Mouse (Mus musculus) neural tube, embryonic 13.5 days (tissue): Measurements from ENCODE around the gene Txn2. TPM values are rescaled to one million over a fixed set of nuclear protein-coding genes. Genes with fewer than 3 reads are reported as not detected.

Experiments used
- ATAC-seq: fragments of 200-750 bp; cut with Nextera tagmentation; 2 replicates; pipeline ENCODE4 v1.8.0; 2017; ENCODE audit warnings: low read depth, mild to moderate bottlenecking, moderate TSS enrichment, moderate library complexity
- H3K27ac ChIP-seq: fragments of 300-500 bp; sonication (generic); replicated peaks from 2 replicates; pipeline ENCODE4 v1.5.1; 2015; ENCODE audit warnings: moderate library complexity, mild to moderate bottlenecking, inconsistent platforms
- H3K27me3 ChIP-seq: fragments of 300-500 bp; sonication (generic); 2 replicates; pipeline ENCODE4 v1.6.1; 2015; ENCODE audit warnings: mild to moderate bottlenecking, inconsistent platforms
- H3K36me3 ChIP-seq: fragments of 300-500 bp; sonication (generic); 2 replicates; pipeline ENCODE4 v1.6.1; 2015; ENCODE audit warnings: mild to moderate bottlenecking, inconsistent platforms
- H3K4me1 ChIP-seq: fragments of 300-500 bp; sonication (generic); replicated peaks from 2 replicates; pipeline ENCODE4 v1.6.1; 2015; ENCODE audit warnings: inconsistent platforms
- H3K4me2 ChIP-seq: fragments of 300-500 bp; sonication (generic); 2 replicates; pipeline ENCODE4 v1.6.1; 2015; ENCODE audit warnings: inconsistent platforms, mild to moderate bottlenecking, moderate library complexity
- H3K4me3 ChIP-seq: fragments of 300-500 bp; sonication (generic); 2 replicates; pipeline ENCODE4 v1.5.1; 2015; ENCODE audit warnings: mild to moderate bottlenecking, inconsistent platforms
- H3K9ac ChIP-seq: fragments of 300-500 bp; sonication (generic); 2 replicates; pipeline ENCODE4 v1.6.1; 2015; ENCODE audit warnings: moderate library complexity, mild to moderate bottlenecking, inconsistent platforms
- H3K9me3 ChIP-seq: fragments of 300-500 bp; sonication (generic); 2 replicates; pipeline ENCODE4 v1.6.1; 2016; ENCODE audit warnings: inconsistent platforms
- WGBS: fragments of 180-500 bp; shearing (Covaris S2); methylation state at CpG from one replicate; pipeline ENCODE4 v1.1.7; 2015; 5-methylcytosine and 5-hydroxymethylcytosine counted together
- polyA plus RNA-seq: library from polyadenylated mRNA; unstranded; fragments of >200 nt; fragmentation: Nextera tagmentation; extraction: Ambion mirVana; gene quantifications from 2 replicates; pipeline ENCODE4 v1.2.1, GENCODE M21; 2015

The Txn2 gene
- polyA plus RNA-seq, 1 experiment from 2014 or later, result 209 TPM

- no peaks in the 10 kb centered on the region for H3K9me3 ChIP-seq
- no peaks in the 10 kb centered on the region for H3K27me3 ChIP-seq
- no peak overlapping the region for H3K4me2 ChIP-seq
- no peak overlapping the region for H3K9ac ChIP-seq
- ATAC-seq, result no peak
- no peak overlapping the region for H3K27ac ChIP-seq
- H3K4me1 ChIP-seq, result 0 out of 2 replicates have a peak, but pooled peaks cover 5% of the 10 kb centered on the region
- 74% methylated on average over 4 of the region's 4 CpGs for WGBS
- no peaks in the 10 kb centered on the region for H3K36me3 ChIP-seq
- no peak overlapping the region for H3K4me3 ChIP-seq
Measured at GRCm38 (mm10) chr15:77883697-77884010, 45.2 kb downstream of the Txn2 start.

GRCm38 (mm10) chr15:77882797-77883696, 45.8 kb downstream of the Txn2 start:
- Histone ChIP-seq H3K27me3 (no peaks in the 10 kb centered on the region), H3K9me3 (no peaks in the 10 kb centered on the region), H3K9ac (no peak overlapping the region), H3K36me3 (no peaks in the 10 kb centered on the region), H3K4me3 (no peak overlapping the region), H3K27ac (peak overlapping the region; percentile 67), H3K4me1 (0 out of 2 replicates have a peak, but pooled peaks cover 5% of the 10 kb centered on the region), H3K4me2 (no peak overlapping the region)
- WGBS, result 17% methylated on average over 15 of the region's 17 CpGs
- ATAC-seq, result no peak; the same call in 1 of the 2 replicates

GRCm38 (mm10) chr15:77882297-77882696, 46.5 kb downstream of the Txn2 start:
- Histone ChIP-seq H3K4me3 (no peak overlapping the region), H3K9ac (no peak overlapping the region), H3K27ac (peak overlapping the region; percentile 29; the same call in 1 of the 2 replicates), H3K4me2 (no peak overlapping the region), H3K27me3 (no peaks in the 10 kb centered on the region), H3K36me3 (no peaks in the 10 kb centered on the region), H3K9me3 (no peaks in the 10 kb centered on the region), H3K4me1 (0 out of 2 replicates have a peak, but pooled peaks cover 5% of the 10 kb centered on the region)
- no peak for ATAC-seq
- WGBS, result 76% methylated on average over 6 of the region's 6 CpGs

DNA sequence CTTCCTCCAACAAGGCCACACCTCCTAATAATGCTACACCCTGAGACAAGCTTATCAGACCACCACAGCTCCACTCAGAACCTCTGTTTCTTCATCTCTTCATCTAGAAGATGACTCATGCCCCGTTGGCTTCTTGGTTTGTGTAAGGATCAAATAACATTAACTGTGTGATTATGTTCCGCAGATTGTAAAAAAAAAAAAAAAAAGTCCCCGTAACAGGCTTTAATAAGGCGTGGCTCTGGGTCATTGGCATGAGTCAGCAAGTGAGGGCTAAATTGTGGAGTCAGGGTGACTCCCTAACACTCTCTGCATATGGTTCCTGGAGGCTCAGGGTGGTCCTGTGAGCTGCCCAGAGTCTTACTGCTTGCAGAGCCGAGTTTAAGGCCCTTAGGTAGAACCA, 47.1 kb downstream of the Txn2 start:
- no peaks in the 10 kb centered on the region for H3K9me3 ChIP-seq
- no peak for ATAC-seq
- H3K9ac ChIP-seq, result no peak overlapping the region
- WGBS, result 65% methylated on average over 5 of the region's 5 CpGs
- no peak overlapping the region for H3K4me2 ChIP-seq
- no peak overlapping the region for H3K27ac ChIP-seq
- H3K27me3 ChIP-seq, result no peaks in the 10 kb centered on the region
- 0 out of 2 replicates have a peak, but pooled peaks cover 5% of the 10 kb centered on the region for H3K4me1 ChIP-seq
- H3K36me3 ChIP-seq, result no peaks in the 10 kb centered on the region
- no peak overlapping the region for H3K4me3 ChIP-seq

- Histone ChIP-seq H3K9me3 (no peaks in the 10 kb centered on the region), H3K4me3 (no peak overlapping the region), H3K27ac (no peak overlapping the region), H3K9ac (no peak overlapping the region), H3K36me3 (no peaks in the 10 kb centered on the region), H3K27me3 (no peaks in the 10 kb centered on the region), H3K4me2 (no peak overlapping the region), H3K4me1 (0 out of 2 replicates have a peak, but pooled peaks cover 5% of the 10 kb centered on the region)
- ATAC-seq, result no peak
- WGBS, result 83% methylated on average over 5 of the region's 5 CpGs
Measured at GRCm38 (mm10) chr15:77880738-77881137, 48.1 kb downstream of the Txn2 start.

DNA sequence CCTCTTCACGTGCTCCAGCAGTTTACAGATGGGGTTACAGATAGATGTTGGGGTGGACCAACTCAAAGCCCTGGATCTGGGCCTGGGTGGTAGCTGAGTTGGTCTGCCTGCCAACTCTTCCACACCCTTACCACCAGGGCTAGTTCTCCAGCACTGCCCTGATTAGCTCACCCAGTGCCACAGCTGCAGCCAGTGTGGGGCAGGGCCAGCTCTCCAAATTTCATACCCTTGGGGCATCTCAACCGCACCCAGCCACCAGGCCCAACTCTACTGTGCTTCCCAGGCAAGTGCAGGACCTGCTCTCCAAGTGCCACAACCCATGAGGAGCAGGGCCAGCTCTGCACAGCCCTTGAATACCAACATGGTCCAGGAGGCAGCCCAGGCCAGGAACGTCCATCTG, 49.0 kb downstream of the Txn2 start:
- ATAC-seq, result no peak
- Histone ChIP-seq H3K9me3 (no peaks in the 10 kb centered on the region), H3K27me3 (no peaks in the 10 kb centered on the region)

GRCm38 (mm10) chr15:77877209-77877608, 51.6 kb downstream of the Txn2 start:
- H3K9me3 ChIP-seq, result no peaks in the 10 kb centered on the region
- no peak overlapping the region for H3K4me3 ChIP-seq
- H3K9ac ChIP-seq, result no peak overlapping the region
- 82% methylated on average over 2 of the region's 2 CpGs for WGBS
- H3K4me2 ChIP-seq, result no peak overlapping the region
- H3K4me1 ChIP-seq, result no peaks in the 10 kb centered on the region
- no peaks in the 10 kb centered on the region for H3K36me3 ChIP-seq
- no peak for ATAC-seq
- H3K27me3 ChIP-seq, result no peaks in the 10 kb centered on the region
- no peak overlapping the region for H3K27ac ChIP-seq

More for the DNA sequence above, 49.0 kb downstream of the Txn2 start:
- WGBS, result 93% methylated on average over 3 of the region's 3 CpGs
- no peaks in the 10 kb centered on the region for H3K36me3 ChIP-seq
- H3K4me1 ChIP-seq, result 0 out of 2 replicates have a peak, but pooled peaks cover 5% of the 10 kb centered on the region
- H3K27ac ChIP-seq, result no peak overlapping the region
- H3K4me2 ChIP-seq, result no peak overlapping the region
- no peak overlapping the region for H3K9ac ChIP-seq
- no peak overlapping the region for H3K4me3 ChIP-seq

DNA sequence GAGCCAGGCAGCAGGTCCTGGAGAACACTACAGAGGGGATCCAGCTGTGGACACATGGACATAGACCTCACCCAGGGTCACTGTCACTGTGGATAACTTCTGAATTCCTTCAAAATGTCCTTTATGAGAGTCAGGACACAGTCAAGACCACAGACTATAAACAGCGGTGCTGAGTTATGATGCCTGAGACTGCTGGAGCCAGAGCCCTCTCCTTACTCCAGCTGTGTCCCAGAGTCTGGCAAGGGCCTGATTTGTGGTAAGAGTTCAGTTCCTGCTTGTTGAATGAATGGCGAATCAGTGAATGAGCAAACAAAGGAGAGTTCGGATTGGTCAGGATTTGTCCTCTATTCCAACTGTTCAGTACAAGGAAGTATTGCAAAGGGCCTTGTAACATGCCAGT, 52.1 kb downstream of the Txn2 start:
- Histone ChIP-seq H3K9me3 (no peaks in the 10 kb centered on the region), H3K36me3 (no peaks in the 10 kb centered on the region), H3K9ac (no peak overlapping the region), H3K4me2 (no peak overlapping the region), H3K4me3 (no peak overlapping the region), H3K27ac (no peak overlapping the region), H3K27me3 (no peaks in the 10 kb centered on the region), H3K4me1 (no peaks in the 10 kb centered on the region)
- ATAC-seq, result no peak
- 84% methylated on average over 3 of the region's 3 CpGs for WGBS

DNA sequence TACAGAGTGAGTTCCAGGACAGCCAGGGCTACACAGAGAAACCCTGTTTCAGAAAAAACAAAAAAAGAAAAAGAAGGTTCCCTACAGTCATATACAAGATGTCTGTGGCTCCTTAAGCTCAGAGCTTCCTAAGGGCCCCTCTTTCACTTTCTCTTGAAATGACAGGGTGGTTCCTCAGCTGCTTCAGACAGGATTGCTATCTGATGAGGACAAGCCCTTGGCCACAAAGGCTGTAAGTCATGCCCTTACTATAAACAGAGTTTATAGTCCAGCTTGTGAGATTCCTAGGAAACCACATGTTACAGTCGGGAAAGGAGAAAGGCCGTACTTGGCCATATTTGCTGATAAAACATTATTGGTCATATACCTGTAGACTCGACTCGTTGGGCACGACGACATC, 52.9 kb downstream of the Txn2 start:
- Histone ChIP-seq H3K4me1 (no peaks in the 10 kb centered on the region), H3K9ac (no peak overlapping the region), H3K27ac (no peak overlapping the region), H3K9me3 (no peaks in the 10 kb centered on the region), H3K4me2 (no peak overlapping the region), H3K36me3 (no peaks in the 10 kb centered on the region), H3K27me3 (no peaks in the 10 kb centered on the region), H3K4me3 (no peak overlapping the region)
- no peak for ATAC-seq
- WGBS, result 89% methylated on average over 6 of the region's 6 CpGs

DNA sequence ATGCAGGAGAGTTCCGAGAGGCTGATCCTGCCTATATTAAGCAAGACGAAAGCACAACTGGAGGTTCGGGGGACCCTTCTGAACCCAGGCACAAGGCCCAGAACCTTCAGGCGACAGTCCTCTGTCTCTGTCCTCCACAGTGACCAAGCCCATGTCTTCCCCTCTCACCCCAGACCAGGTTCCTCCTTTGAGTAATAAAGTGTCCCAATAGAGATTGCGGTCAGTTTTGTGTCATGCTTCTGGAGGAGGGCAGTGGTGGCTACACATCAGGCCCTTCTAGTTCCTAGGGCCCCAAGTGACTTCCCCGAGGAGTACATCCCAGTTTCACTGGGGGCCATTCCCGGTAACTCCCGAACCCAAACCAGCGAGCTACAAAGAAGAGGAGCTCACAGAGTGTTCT, 54.0 kb downstream of the Txn2 start:
- no peak for ATAC-seq
- WGBS, result 88% methylated on average over 9 of the region's 9 CpGs
- Histone ChIP-seq H3K9me3 (no peaks in the 10 kb centered on the region), H3K27me3 (no peaks in the 10 kb centered on the region), H3K36me3 (no peaks in the 10 kb centered on the region), H3K4me3 (no peak overlapping the region), H3K27ac (no peak overlapping the region), H3K4me1 (no peaks in the 10 kb centered on the region), H3K4me2 (no peak overlapping the region), H3K9ac (no peak overlapping the region)

GRCm38 (mm10) chr15:77874310-77874709, 54.5 kb downstream of the Txn2 start:
- no peak overlapping the region for H3K9ac ChIP-seq
- no peak overlapping the region for H3K27ac ChIP-seq
- WGBS, result 77% methylated on average over 4 of the region's 4 CpGs
- no peaks in the 10 kb centered on the region for H3K4me1 ChIP-seq
- H3K4me2 ChIP-seq, result no peak overlapping the region
- H3K4me3 ChIP-seq, result no peak overlapping the region
- ATAC-seq, result no peak
- no peaks in the 10 kb centered on the region for H3K36me3 ChIP-seq
- no peaks in the 10 kb centered on the region for H3K9me3 ChIP-seq
- no peaks in the 10 kb centered on the region for H3K27me3 ChIP-seq

DNA sequence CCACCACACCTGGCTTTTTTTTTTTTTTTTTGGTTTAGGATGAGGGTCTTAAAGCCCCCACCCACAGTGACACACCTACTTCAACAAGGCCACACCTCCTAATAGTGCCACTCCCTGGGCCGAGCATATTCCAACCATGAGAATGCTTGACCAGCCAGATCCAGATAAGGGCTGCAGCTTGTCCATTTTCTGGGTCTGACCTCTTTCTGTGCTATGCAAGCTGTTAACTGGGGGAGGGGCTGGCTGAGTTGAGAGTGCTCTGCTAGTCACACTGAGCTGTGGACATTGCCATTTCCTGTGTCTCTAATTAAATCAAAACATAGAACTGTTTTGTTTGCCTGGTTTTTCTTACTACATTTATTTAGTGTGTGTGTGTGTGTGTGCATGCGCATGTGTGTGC, 55.2 kb downstream of the Txn2 start:
- no peaks in the 10 kb centered on the region for H3K9me3 ChIP-seq
- H3K4me3 ChIP-seq, result no peak overlapping the region
- no peak overlapping the region for H3K27ac ChIP-seq
- no peak overlapping the region for H3K4me2 ChIP-seq
- H3K9ac ChIP-seq, result no peak overlapping the region
- WGBS, result 89% methylated on average over 2 of the region's 2 CpGs
- no peaks in the 10 kb centered on the region for H3K36me3 ChIP-seq
- ATAC-seq, result no peak
- no peaks in the 10 kb centered on the region for H3K27me3 ChIP-seq
- H3K4me1 ChIP-seq, result no peaks in the 10 kb centered on the region

GRCm38 (mm10) chr15:77872996-77873395, 55.8 kb downstream of the Txn2 start:
- no peak overlapping the region for H3K4me3 ChIP-seq
- H3K27ac ChIP-seq, result no peak overlapping the region
- H3K9ac ChIP-seq, result no peak overlapping the region
- no peaks in the 10 kb centered on the region for H3K9me3 ChIP-seq
- no peaks in the 10 kb centered on the region for H3K4me1 ChIP-seq
- WGBS, result 86% methylated on average over 3 of the region's 3 CpGs
- H3K27me3 ChIP-seq, result no peaks in the 10 kb centered on the region
- H3K4me2 ChIP-seq, result no peak overlapping the region
- ATAC-seq, result no peak
- no peaks in the 10 kb centered on the region for H3K36me3 ChIP-seq
